Mouse (Mus musculus) midbrain, embryonic 14.5 days (tissue): Measurements from ENCODE around the gene Marveld3. TPM values are rescaled to one million over a fixed set of nuclear protein-coding genes. Genes with fewer than 3 reads are reported as not detected.

Source experiments
- ATAC-seq: fragments of 200-750 bp; cut with Nextera tagmentation; 2 replicates; pipeline ENCODE4 v1.8.0; 2017; ENCODE audit warnings: moderate number of reproducible peaks, moderate library complexity; ENCODE audit not compliant: low FRiP score, low TSS enrichment
- DNase-seq: peaks from one replicate; pipeline ENCODE4 v3.0.0-alpha.2; 2015
- H3K27ac ChIP-seq: fragments of 300-500 bp; sonication (generic); replicated peaks from 2 replicates; pipeline ENCODE4 v1.5.1; 2014; ENCODE audit warnings: mild to moderate bottlenecking, low read depth, low read length, moderate library complexity
- H3K27me3 ChIP-seq: fragments of 300-500 bp; sonication (generic); 2 replicates; pipeline ENCODE4 v1.6.1; 2014; ENCODE audit warnings: low read length, control low read depth, mixed read lengths; ENCODE audit not compliant: control insufficient read depth, insufficient read depth
- H3K36me3 ChIP-seq: fragments of 300-500 bp; sonication (generic); 2 replicates; pipeline ENCODE4 v1.6.1; 2014; ENCODE audit warnings: low read length, control low read depth; ENCODE audit not compliant: control insufficient read depth, insufficient read depth
- H3K4me1 ChIP-seq: fragments of 300-500 bp; sonication (generic); 2 replicates; pipeline ENCODE4 v1.6.1; 2014; ENCODE audit warnings: mild to moderate bottlenecking, antibody characterized with exemption, low read length, control low read depth; ENCODE audit not compliant: control insufficient read depth, insufficient read depth
- H3K4me2 ChIP-seq: fragments of 300-500 bp; sonication (generic); 2 replicates; pipeline ENCODE4 v1.6.1; 2014; ENCODE audit warnings: mild to moderate bottlenecking, low read length, moderate library complexity
- H3K4me3 ChIP-seq: fragments of 300-500 bp; sonication (generic); replicated peaks from 2 replicates; pipeline ENCODE4 v1.5.1; 2014; ENCODE audit warnings: low read depth, low read length
- H3K9ac ChIP-seq: fragments of 300-500 bp; sonication (generic); replicated peaks from 2 replicates; pipeline ENCODE4 v1.6.1; 2014; ENCODE audit warnings: mild to moderate bottlenecking, low read length, moderate library complexity
- H3K9me3 ChIP-seq: fragments of 300-500 bp; sonication (generic); 2 replicates; pipeline ENCODE4 v1.6.1; 2016; ENCODE audit warnings: low read length, control low read depth, mixed read lengths; ENCODE audit not compliant: control insufficient read depth
- WGBS: fragments of 180-500 bp; shearing (Covaris S2); extraction: QIAGEN DNeasy Blood & Tissue Kit; methylation state at CpG from one replicate; pipeline ENCODE4 v1.1.7; 2014; 5-methylcytosine and 5-hydroxymethylcytosine counted together
- polyA plus RNA-seq: library from polyadenylated mRNA; unstranded; fragments of >200 nt; fragmentation: Nextera tagmentation; extraction: Ambion mirVana; gene quantifications from 2 replicates; pipeline ENCODE4 v1.2.1, GENCODE M21; 2014

Marveld3 gene
- polyA plus RNA-seq, 1 experiment from 2014 or later, result 1.1 TPM

DNA sequence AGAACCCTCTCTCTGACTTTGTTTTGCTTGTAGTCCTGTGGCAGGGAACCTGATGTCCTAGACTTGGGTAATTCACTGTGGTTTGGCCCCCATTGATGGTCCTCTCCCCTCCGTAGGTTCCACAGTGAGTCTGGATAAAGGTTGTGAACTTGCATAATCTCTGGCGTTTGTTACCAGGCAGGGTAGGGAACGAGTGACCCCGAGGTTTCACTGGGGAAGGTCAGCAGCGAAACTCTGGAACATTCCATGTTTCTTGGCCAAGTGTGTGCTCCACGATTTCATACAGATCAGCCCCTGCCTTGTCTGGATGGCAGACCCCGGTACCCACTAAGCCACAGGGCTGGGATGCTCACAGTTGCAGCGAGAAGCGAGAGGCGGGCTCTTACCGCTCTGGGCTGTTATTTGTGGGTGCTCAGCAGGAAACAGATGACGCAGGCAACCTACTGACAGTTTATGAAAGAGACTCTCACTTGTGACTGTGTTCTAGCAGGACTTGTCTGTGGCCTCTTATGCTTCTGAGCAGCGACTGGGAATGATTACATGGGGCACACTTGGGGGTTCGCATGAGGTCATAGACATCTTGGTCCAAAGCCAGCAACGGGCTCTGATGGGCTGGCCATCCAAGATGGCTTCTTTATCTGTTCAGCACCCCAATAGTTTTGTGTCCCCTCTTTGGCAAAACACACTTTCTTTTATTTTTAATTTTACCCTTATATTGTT is 20.5 kb upstream of the Marveld3 start:
- Histone ChIP-seq H3K9me3 (no peaks in the 10 kb centered on the region), H3K4me2 (no peak overlapping the region), H3K27me3 (no peaks in the 10 kb centered on the region), H3K4me1 (peaks cover 7% of the 10 kb centered on the region; the same call in 1 of the 2 replicates), H3K27ac (no peak overlapping the region), H3K36me3 (no peaks in the 10 kb centered on the region), H3K4me3 (no peak overlapping the region), H3K9ac (no peak overlapping the region)
- WGBS, result 74% methylated on average over 15 of the region's 15 CpGs
- ATAC-seq (no peak), DNase-seq (no peak)

GRCm38 (mm10) chr8:109979339-109979738 is 17.3 kb upstream of the Marveld3 start:
- no peak overlapping the region for H3K4me3 ChIP-seq

DNA sequence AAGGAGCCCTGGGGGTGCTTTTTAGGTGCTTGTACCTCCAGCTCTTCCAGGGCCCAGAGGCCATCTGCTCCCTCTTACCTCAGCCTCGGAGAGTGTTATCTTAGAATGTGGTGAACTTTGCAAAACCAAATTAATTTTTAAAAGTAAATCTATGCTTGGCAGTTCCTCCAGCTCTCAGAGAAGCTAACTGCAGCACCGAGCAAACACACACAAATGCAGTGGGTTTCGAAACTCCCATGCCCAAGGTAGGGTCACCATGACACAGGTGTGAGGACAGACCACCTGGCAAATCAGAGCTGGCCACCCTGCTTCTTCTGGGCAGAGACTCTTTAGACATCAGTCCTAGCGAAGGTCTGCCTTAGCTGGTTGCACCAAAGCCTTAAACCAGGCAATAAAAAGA is 10.9 kb upstream of the Marveld3 start:
- Histone ChIP-seq H3K4me1 (no peaks in the 10 kb centered on the region), H3K4me2 (no peak overlapping the region), H3K9ac (no peak overlapping the region), H3K27ac (no peak overlapping the region), H3K36me3 (no peaks in the 10 kb centered on the region), H3K9me3 (peaks cover 8% of the 10 kb centered on the region; the same call in 1 of the 2 replicates), H3K4me3 (no peak overlapping the region), H3K27me3 (no peaks in the 10 kb centered on the region)
- 86% methylated on average over 4 of the region's 4 CpGs for WGBS
- DNase-seq (no peak), ATAC-seq (no peak)

More at GRCm38 (mm10) chr8:109979339-109979738, 17.3 kb upstream of the Marveld3 start:
- no peak for DNase-seq
- Histone ChIP-seq H3K36me3 (no peaks in the 10 kb centered on the region), H3K9ac (no peak overlapping the region), H3K27me3 (no peaks in the 10 kb centered on the region), H3K4me1 (peaks cover 4% of the 10 kb centered on the region; the same call in 1 of the 2 replicates), H3K27ac (no peak overlapping the region), H3K4me2 (no peak overlapping the region), H3K9me3 (peaks cover 8% of the 10 kb centered on the region; the same call in 1 of the 2 replicates)
- no peak for ATAC-seq
- 73% methylated on average over 6 of the region's 6 CpGs for WGBS

- Histone ChIP-seq H3K36me3 (no peaks in the 10 kb centered on the region), H3K9ac (no peak overlapping the region), H3K4me3 (no peak overlapping the region), H3K4me1 (no peaks in the 10 kb centered on the region), H3K27me3 (no peaks in the 10 kb centered on the region), H3K9me3 (no peaks in the 10 kb centered on the region), H3K4me2 (no peak overlapping the region), H3K27ac (no peak overlapping the region)
- peak; percentile 87 for DNase-seq
- WGBS, result 10% methylated on average over 9 of the region's 9 CpGs
- ATAC-seq, result no peak
These were observed 8.3 kb upstream of the Marveld3 start for GRCm38 (mm10) chr8:109970323-109970722.

DNA sequence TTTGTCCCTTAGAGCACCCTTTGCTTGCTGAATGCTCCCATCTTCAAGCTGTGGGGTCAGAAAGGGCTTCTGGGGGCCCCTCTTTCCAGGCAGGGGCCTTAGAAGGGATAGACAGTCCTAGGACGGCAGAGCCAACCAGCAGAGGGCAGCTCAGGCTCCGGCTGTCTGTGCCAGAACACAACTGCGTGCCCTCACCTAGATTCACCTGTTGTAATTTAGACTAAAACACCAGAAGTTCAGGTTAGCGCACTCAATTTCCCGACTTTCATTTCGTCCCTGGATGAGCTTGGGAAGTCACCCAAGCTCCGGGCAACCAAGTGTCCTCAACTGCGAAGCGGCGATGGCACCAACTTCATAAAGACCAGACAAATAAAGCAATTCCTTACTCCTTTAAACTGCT is 6.8 kb upstream of the Marveld3 start:
- Histone ChIP-seq H3K36me3 (no peaks in the 10 kb centered on the region), H3K9me3 (no peaks in the 10 kb centered on the region), H3K27ac (no peak overlapping the region), H3K4me3 (no peak overlapping the region), H3K4me1 (no peaks in the 10 kb centered on the region), H3K27me3 (no peaks in the 10 kb centered on the region), H3K4me2 (no peak overlapping the region), H3K9ac (no peak overlapping the region)
- no peak for DNase-seq
- no peak for ATAC-seq
- 59% methylated on average over 10 of the region's 10 CpGs for WGBS

DNA sequence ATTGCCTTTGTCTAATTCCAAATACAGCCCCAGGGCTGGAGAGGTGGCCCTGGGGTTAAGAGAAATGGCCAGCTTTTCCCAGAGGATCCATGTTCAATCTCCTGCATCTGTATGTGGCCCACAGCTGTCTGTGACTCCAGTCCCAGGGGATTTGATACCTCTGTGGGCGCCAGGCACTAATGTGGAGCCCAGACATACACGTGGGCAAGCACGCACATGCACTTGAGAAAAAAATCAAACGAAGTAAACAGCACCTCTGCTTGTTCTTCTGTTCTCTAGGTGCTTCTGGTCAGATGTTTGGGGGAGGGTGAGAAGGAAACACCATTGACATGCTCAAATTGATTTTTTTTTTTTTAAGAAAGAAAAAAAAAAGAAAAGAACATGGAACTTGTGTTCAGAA is 2.1 kb upstream of the Marveld3 start:
- Histone ChIP-seq H3K27ac (no peak overlapping the region), H3K4me1 (0 out of 2 replicates have a peak, but pooled peaks cover 7% of the 10 kb centered on the region), H3K4me3 (no peak overlapping the region), H3K27me3 (peaks cover 23% of the 10 kb centered on the region), H3K36me3 (no peaks in the 10 kb centered on the region), H3K9ac (no peak overlapping the region), H3K4me2 (no peak overlapping the region), H3K9me3 (no peaks in the 10 kb centered on the region)
- 74% methylated on average over 4 of the region's 4 CpGs for WGBS
- ATAC-seq (no peak), DNase-seq (no peak)

- WGBS, result 75% methylated on average over 13 of the region's 13 CpGs
- no peak overlapping the region for H3K4me3 ChIP-seq
- peaks cover 23% of the 10 kb centered on the region for H3K27me3 ChIP-seq
- H3K27ac ChIP-seq, result no peak overlapping the region
- no peak overlapping the region for H3K9ac ChIP-seq
- H3K4me1 ChIP-seq, result 0 out of 2 replicates have a peak, but pooled peaks cover 7% of the 10 kb centered on the region
- H3K9me3 ChIP-seq, result no peaks in the 10 kb centered on the region
- DNase-seq, result no peak
- no peak overlapping the region for H3K4me2 ChIP-seq
- no peak for ATAC-seq
- H3K36me3 ChIP-seq, result no peaks in the 10 kb centered on the region
These were observed 1.4 kb upstream of the Marveld3 start for GRCm38 (mm10) chr8:109963421-109963820.

- ATAC-seq, result no peak
- DNase-seq, result no peak
- 80% methylated on average over 9 of the region's 9 CpGs for whole genome bisulfite sequencing
- Histone ChIP-seq H3K36me3 (no peaks in the 10 kb centered on the region), H3K27me3 (peaks cover 23% of the 10 kb centered on the region), H3K27ac (no peak overlapping the region), H3K9me3 (no peaks in the 10 kb centered on the region), H3K4me3 (no peak overlapping the region), H3K4me1 (0 out of 2 replicates have a peak, but pooled peaks cover 7% of the 10 kb centered on the region), H3K4me2 (no peak overlapping the region), H3K9ac (no peak overlapping the region)
These were observed 893 bp upstream of the Marveld3 start for GRCm38 (mm10) chr8:109962896-109963295.

GRCm38 (mm10) chr8:109959112-109959511 is 2.9 kb downstream of the Marveld3 start:
- Histone ChIP-seq H3K9ac (no peak overlapping the region), H3K27me3 (peaks cover 23% of the 10 kb centered on the region), H3K4me1 (peaks cover 20% of the 10 kb centered on the region), H3K4me3 (no peak overlapping the region), H3K4me2 (no peak overlapping the region), H3K36me3 (no peaks in the 10 kb centered on the region), H3K9me3 (no peaks in the 10 kb centered on the region), H3K27ac (no peak overlapping the region)
- DNase-seq (no peak), ATAC-seq (no peak)
- WGBS, result 68% methylated on average over 4 of the region's 4 CpGs
